Mouse (Mus musculus): ENCODE results near the gene Cfap44. TPM values are rescaled to one million over a fixed set of nuclear protein-coding genes. Genes with fewer than 3 reads are reported as not detected.

Cfap44 gene
- polyA plus RNA-seq, 1 experiment from 2014 or later = 0.69 TPM

- ATAC-seq = no peak
- Histone ChIP-seq H3K9ac (replicated peaks) (no peak overlapping the region), H3K36me3 (replicated peaks; ENCODE audit: insufficient read depth, low read length) (no peaks in the 10 kb centered on the region), H3K9me3 (ENCODE audit: low read length) (no peaks in the 10 kb centered on the region), H3K27me3 (ENCODE audit: insufficient read depth, low read length) (no peaks in the 10 kb centered on the region), H3K27ac (ENCODE audit: low read depth) (no peak overlapping the region), H3K4me2 (ENCODE audit: low read depth, low read length) (no peak overlapping the region), H3K4me1 (ENCODE audit: insufficient read depth) (no peaks in the 10 kb centered on the region), H3K4me3 (ENCODE audit: low read depth, low read length) (no peak overlapping the region)
- no peak for DNase-seq
- WGBS (ENCODE audit: insufficient replicate concordance) = 84% methylated on average over 14 of the region's 14 CpGs
- TF ChIP-seq CTCF (IDR thresholded peaks at IDR 0.05; ENCODE audit: low read depth) (no peak), EP300 (IDR thresholded peaks at IDR 0.05; ENCODE audit: low read depth) (no peak)
Observed at GRCm38 (mm10) chr16:44479852-44480251, 85.3 kb downstream of the Cfap44 start.

DNA sequence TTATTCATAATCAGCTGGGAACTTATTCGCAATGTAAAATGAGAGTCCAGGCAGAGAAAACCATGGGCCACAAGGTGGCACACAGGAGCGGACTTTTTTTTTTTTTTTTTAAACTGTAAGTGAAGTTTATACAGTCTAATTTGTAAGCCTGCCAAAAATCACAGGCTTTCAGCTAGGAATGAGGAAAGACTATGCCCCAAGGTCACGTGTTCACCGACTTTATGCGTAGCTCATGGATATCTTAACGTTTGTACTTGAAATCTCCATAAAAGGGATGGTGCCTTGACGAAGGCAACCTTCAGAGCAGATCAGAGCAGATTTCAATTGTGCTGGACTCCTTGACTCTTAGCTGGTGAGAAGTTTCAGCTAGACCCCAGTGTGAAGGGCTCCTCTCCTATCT is 86.0 kb downstream of the Cfap44 start:
- H3K4me2 ChIP-seq (ENCODE audit: low read depth, low read length) = no peak overlapping the region
- H3K36me3 ChIP-seq (replicated peaks; ENCODE audit: insufficient read depth, low read length) = no peaks in the 10 kb centered on the region
- no peak overlapping the region for H3K27ac ChIP-seq (ENCODE audit: low read depth)
- no peaks in the 10 kb centered on the region for H3K27me3 ChIP-seq (ENCODE audit: insufficient read depth, low read length)
- TF ChIP-seq EP300 (IDR thresholded peaks at IDR 0.05; ENCODE audit: low read depth) (no peak), CTCF (IDR thresholded peaks at IDR 0.05; ENCODE audit: low read depth) (peak; percentile 17; the same call in 1 of the 2 replicates)
- 55% methylated on average over 7 of the region's 7 CpGs for WGBS (ENCODE audit: insufficient replicate concordance)
- no peak for DNase-seq
- H3K9ac ChIP-seq (replicated peaks) = no peak overlapping the region
- no peak overlapping the region for H3K4me3 ChIP-seq (ENCODE audit: low read depth, low read length)
- H3K9me3 ChIP-seq (ENCODE audit: low read length) = no peaks in the 10 kb centered on the region
- no peaks in the 10 kb centered on the region for H3K4me1 ChIP-seq (ENCODE audit: insufficient read depth)
- no peak for ATAC-seq

- no peaks in the 10 kb centered on the region for H3K36me3 ChIP-seq (replicated peaks; ENCODE audit: insufficient read depth, low read length)
- H3K27me3 ChIP-seq (ENCODE audit: insufficient read depth, low read length) = no peaks in the 10 kb centered on the region
- H3K9me3 ChIP-seq (ENCODE audit: low read length) = no peaks in the 10 kb centered on the region
- H3K27ac ChIP-seq (ENCODE audit: low read depth) = no peak overlapping the region
- ATAC-seq = no peak
- DNase-seq = no peak
- H3K9ac ChIP-seq (replicated peaks) = no peak overlapping the region
- no peak overlapping the region for H3K4me3 ChIP-seq (ENCODE audit: low read depth, low read length)
- H3K4me2 ChIP-seq (ENCODE audit: low read depth, low read length) = no peak overlapping the region
- H3K4me1 ChIP-seq (ENCODE audit: insufficient read depth) = no peaks in the 10 kb centered on the region
- 47% methylated on average over 28 of the region's 28 CpGs for WGBS (ENCODE audit: insufficient replicate concordance)
- TF ChIP-seq CTCF (IDR thresholded peaks at IDR 0.05; ENCODE audit: low read depth) = no peak
- no peak for TF ChIP-seq EP300 (IDR thresholded peaks at IDR 0.05; ENCODE audit: low read depth)
Observed at GRCm38 (mm10) chr16:44481599-44482593, 87.3 kb downstream of the Cfap44 start.

- no peak overlapping the region for H3K27ac ChIP-seq (ENCODE audit: low read depth)
- WGBS (ENCODE audit: insufficient replicate concordance) = 5% methylated on average over 7 of the region's 7 CpGs
- no peaks in the 10 kb centered on the region for H3K9me3 ChIP-seq (ENCODE audit: low read length)
- peak; percentile 97 for TF ChIP-seq CTCF (IDR thresholded peaks at IDR 0.05; ENCODE audit: low read depth)
- TF ChIP-seq EP300 (IDR thresholded peaks at IDR 0.05; ENCODE audit: low read depth) = no peak
- H3K4me3 ChIP-seq (ENCODE audit: low read depth, low read length) = no peak overlapping the region
- H3K36me3 ChIP-seq (replicated peaks; ENCODE audit: insufficient read depth, low read length) = no peaks in the 10 kb centered on the region
- no peak overlapping the region for H3K9ac ChIP-seq (replicated peaks)
- ATAC-seq (no peak), DNase-seq (peak; percentile 75)
- H3K4me1 ChIP-seq (ENCODE audit: insufficient read depth) = no peaks in the 10 kb centered on the region
- H3K4me2 ChIP-seq (ENCODE audit: low read depth, low read length) = no peak overlapping the region
- no peaks in the 10 kb centered on the region for H3K27me3 ChIP-seq (ENCODE audit: insufficient read depth, low read length)
Observed at GRCm38 (mm10) chr16:44484079-44484478, 89.5 kb downstream of the Cfap44 start.

GRCm38 (mm10) chr16:44484831-44485230 is 90.2 kb downstream of the Cfap44 start:
- TF ChIP-seq CTCF (IDR thresholded peaks at IDR 0.05; ENCODE audit: low read depth) (no peak), EP300 (IDR thresholded peaks at IDR 0.05; ENCODE audit: low read depth) (no peak)
- Histone ChIP-seq H3K9me3 (ENCODE audit: low read length) (no peaks in the 10 kb centered on the region), H3K27ac (ENCODE audit: low read depth) (no peak overlapping the region), H3K9ac (replicated peaks) (no peak overlapping the region), H3K36me3 (replicated peaks; ENCODE audit: insufficient read depth, low read length) (no peaks in the 10 kb centered on the region), H3K4me2 (ENCODE audit: low read depth, low read length) (no peak overlapping the region), H3K4me1 (ENCODE audit: insufficient read depth) (no peaks in the 10 kb centered on the region), H3K27me3 (ENCODE audit: insufficient read depth, low read length) (no peaks in the 10 kb centered on the region), H3K4me3 (ENCODE audit: low read depth, low read length) (no peak overlapping the region)
- WGBS (ENCODE audit: insufficient replicate concordance) = 58% methylated on average over 10 of the region's 10 CpGs
- ATAC-seq (no peak), DNase-seq (no peak)

GRCm38 (mm10) chr16:44485691-44486090 is 91.1 kb downstream of the Cfap44 start:
- Histone ChIP-seq H3K27me3 (ENCODE audit: insufficient read depth, low read length) (no peaks in the 10 kb centered on the region), H3K4me1 (ENCODE audit: insufficient read depth) (no peaks in the 10 kb centered on the region), H3K36me3 (replicated peaks; ENCODE audit: insufficient read depth, low read length) (no peaks in the 10 kb centered on the region), H3K9ac (replicated peaks) (no peak overlapping the region), H3K4me2 (ENCODE audit: low read depth, low read length) (no peak overlapping the region), H3K9me3 (ENCODE audit: low read length) (no peaks in the 10 kb centered on the region), H3K4me3 (ENCODE audit: low read depth, low read length) (no peak overlapping the region), H3K27ac (ENCODE audit: low read depth) (no peak overlapping the region)
- ATAC-seq (no peak), DNase-seq (no peak)
- no peak for TF ChIP-seq CTCF (IDR thresholded peaks at IDR 0.05; ENCODE audit: low read depth)
- TF ChIP-seq EP300 (IDR thresholded peaks at IDR 0.05; ENCODE audit: low read depth) = no peak
- 80% methylated on average over 8 of the region's 8 CpGs for WGBS (ENCODE audit: insufficient replicate concordance)
